Mouse (Mus musculus) embryonic stem cell, embryonic (primary cell): ENCODE data around the gene Fam149b.

Experiments
- CTCF ChIA-PET, 4 experiments: fragments of 300-600 bp in 2 of 4; fragments of 350-600 bp in 2 of 4; sonication (Branson Sonifier 250); formaldehyde crosslinking; loops; one replicate each; lab custom pipeline; 2022; ENCODE audit warnings: inconsistent platforms in 2 of 4; lab: Charles Lee
- POLR2A ChIA-PET, 4 experiments: fragments of 300-600 bp in 2 of 4; fragments of 350-600 bp in 2 of 4; sonication (Branson Sonifier 250); formaldehyde crosslinking; loops; one replicate each; lab custom pipeline; 2022; ENCODE audit warnings: antibody characterized with exemption in 4 of 4, inconsistent platforms in 1 of 4; lab: Charles Lee

The Fam149b gene

GRCm38 (mm10) chr14:20429833-20430232, 81.9 kb downstream of the Fam149b start:
- CTCF ChIA-PET, result no interaction called here
- POLR2A ChIA-PET, result interaction anchor here in 1 of 4 experiments (0.9 to 1.7 kb wide), 3 partner anchors 29 to 122 kb away, joined by 4 to 5 read pairs (median 4); no protein-coding TSS in a partner anchor

GRCm38 (mm10) chr14:20431726-20432125, 83.8 kb downstream of the Fam149b start:
- CTCF ChIA-PET, result interaction anchor here in 2 of 4 experiments (1.2 to 1.4 kb wide), 2 partner anchors 32 to 38 kb away, joined by 3 read pairs; no protein-coding TSS in a partner anchor

DNA sequence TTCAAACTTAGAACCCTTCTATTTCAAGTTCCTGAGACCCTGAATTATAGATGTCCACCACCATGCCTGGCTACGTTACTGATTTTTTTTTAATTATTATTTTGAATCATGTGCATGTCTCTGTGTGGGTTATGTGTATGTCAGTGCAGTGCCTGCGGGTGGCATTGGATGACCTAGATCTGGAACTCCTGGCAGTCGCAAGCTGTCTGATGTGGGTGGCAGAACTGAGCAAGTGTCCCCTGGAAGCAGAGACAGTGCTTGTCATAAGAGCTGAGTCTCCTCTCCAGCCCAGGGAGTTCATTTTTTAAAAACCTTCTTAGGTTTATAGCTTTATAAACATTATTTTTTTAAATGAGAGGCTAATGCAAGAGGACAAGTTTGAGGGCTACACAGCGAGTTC, 84.5 kb downstream of the Fam149b start:
- ChIA-PET POLR2A (interaction anchor here in 2 of 4 experiments (1.6 kb wide), 2 partner anchors 15 to 20 kb away, joined by 4 read pairs; partner anchors contain the start of gene Cfap70 (in 1 of the 2)), CTCF (interaction anchor here in 2 of 4 experiments (0.6 to 1.2 kb wide), 2 partner anchors 39 to 45 kb away, joined by 3 to 9 read pairs; no protein-coding TSS in a partner anchor)

More at GRCm38 (mm10) chr14:20431726-20432125, 83.8 kb downstream of the Fam149b start:
- POLR2A ChIA-PET, result interaction anchor here (0.7 to 1.6 kb wide), 4 partner anchors 10 to 497 kb away, joined by 3 to 4 read pairs (median 4); partner anchors contain the start of gene Cfap70 (in 1 of the 4)
